Mouse (Mus musculus): ENCODE measurements around the gene Rufy2.

DNA sequence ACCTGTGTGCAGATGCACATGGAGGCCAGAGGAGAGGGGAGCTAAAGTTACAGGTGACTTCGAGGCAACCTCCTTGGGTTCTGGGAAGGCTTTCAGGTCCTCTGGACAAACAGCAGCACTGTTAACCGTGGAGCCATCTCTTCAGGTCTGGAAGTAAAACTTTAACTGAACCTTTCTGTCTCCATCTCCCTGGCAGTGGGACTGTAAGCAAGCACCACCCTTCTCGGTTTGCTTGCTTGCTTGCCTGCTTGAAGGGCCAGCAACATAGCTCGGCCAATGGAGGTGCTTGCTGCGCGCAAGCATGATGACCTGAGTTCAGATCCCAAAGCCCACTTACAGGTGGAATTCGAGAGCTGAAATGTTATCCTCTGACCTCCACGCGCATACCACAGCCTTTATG, 84.5 kb downstream of the Rufy2 start:
- TF ChIP-seq CTCF (IDR thresholded peaks at IDR 0.05; ENCODE audit: insufficient read depth, low read depth, low read length) (no peak), POLR2A (IDR thresholded peaks at IDR 0.05; ENCODE audit: insufficient read depth, low read depth, low read length) (no peak)

Measured in olfactory bulb, adult 2 months (tissue).